Mouse (Mus musculus): ENCODE data around the gene Gm49416.

DNA sequence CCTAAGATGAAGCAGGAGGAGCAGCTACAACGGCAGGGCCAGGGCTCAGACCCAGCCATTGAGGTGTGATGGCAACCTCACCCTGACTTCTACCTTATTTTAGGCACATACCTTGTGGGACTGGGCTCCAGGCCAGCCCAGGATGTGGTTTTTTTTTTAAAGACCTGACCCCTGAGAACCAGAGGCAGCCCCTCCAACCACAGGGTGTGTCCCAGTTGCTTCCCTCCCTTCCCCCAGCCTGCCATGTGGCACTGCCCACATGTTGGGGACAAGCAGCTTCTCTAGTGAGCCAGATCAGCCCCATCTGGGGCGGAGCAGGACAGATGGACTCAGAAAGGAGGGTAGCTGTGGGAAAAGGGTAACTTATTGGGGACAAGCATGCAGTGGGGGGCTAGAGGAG lies 38.0 kb downstream of the Gm49416 start:
- no peak for TF ChIP-seq CTCF (conservative IDR thresholded peaks at IDR 0.05; ENCODE audit: insufficient read depth, insufficient read length, low read depth, low read length)
- TF ChIP-seq POLR2A (IDR thresholded peaks at IDR 0.05; ENCODE audit: low read depth, low read length): no peak

All from kidney, adult 2 months (tissue).